Mouse (Mus musculus): ENCODE results near the gene B4galnt3.
"Not testable (repeated sequence)": the region's sequence is repeated elsewhere in the genome, so short reads cannot be mapped to it uniquely, and the experiment has no call there.

Gene B4galnt3

GRCm38 (mm10) chr6:120294056-120294784 is at the start of gene B4galnt3, which contains the start of gene D330020A13Rik:
TSS of gene B4galnt3 (minus strand) at chr6:120294559.
TSS of gene D330020A13Rik (plus strand) at chr6:120294364.
- no peak for DNase-seq

- DNase-seq = no peak
These were observed 49.6 kb upstream of the B4galnt3 start for GRCm38 (mm10) chr6:120343992-120344391.

GRCm38 (mm10) chr6:120332351-120332750 is 38.0 kb upstream of the B4galnt3 start:
- DNase-seq = no peak

GRCm38 (mm10) chr6:120324295-120324927 is 30.1 kb upstream of the B4galnt3 start:
- DNase-seq = peak; percentile 71

- DNase-seq = no peak
These were observed 26.0 kb upstream of the B4galnt3 start for GRCm38 (mm10) chr6:120320369-120320768.

- no peak for DNase-seq
These were observed 24.8 kb upstream of the B4galnt3 start for GRCm38 (mm10) chr6:120319129-120319528.

- DNase-seq = no peak
These were observed 24.1 kb upstream of the B4galnt3 start for GRCm38 (mm10) chr6:120318303-120318940.

GRCm38 (mm10) chr6:120312443-120312842 is 18.1 kb upstream of the B4galnt3 start:
- DNase-seq = no peak

- no peak for DNase-seq
These were observed 15.4 kb upstream of the B4galnt3 start for GRCm38 (mm10) chr6:120309787-120310186.

GRCm38 (mm10) chr6:120309338-120309737 is 15.0 kb upstream of the B4galnt3 start:
- DNase-seq = no peak

GRCm38 (mm10) chr6:120306859-120307594 is 12.7 kb upstream of the B4galnt3 start:
- DNase-seq = no peak

- no peak for DNase-seq
These were observed 8.5 kb upstream of the B4galnt3 start for GRCm38 (mm10) chr6:120302755-120303316.

GRCm38 (mm10) chr6:120301137-120301536 is 6.8 kb upstream of the B4galnt3 start:
- DNase-seq = peak; percentile 9

- not testable (repeated sequence) for DNase-seq
These were observed 2.2 kb upstream of the B4galnt3 start for GRCm38 (mm10) chr6:120296589-120296988.

GRCm38 (mm10) chr6:120294785-120295133 is 400 bp upstream of the B4galnt3 start:
- peak; percentile 10 for DNase-seq

GRCm38 (mm10) chr6:120291396-120292009 is 2.9 kb downstream of the B4galnt3 start:
- DNase-seq = no peak

GRCm38 (mm10) chr6:120289430-120289829 is 4.9 kb downstream of the B4galnt3 start:
- no peak for DNase-seq

- no peak for DNase-seq
These were observed 5.8 kb downstream of the B4galnt3 start for GRCm38 (mm10) chr6:120288541-120288940.

- no peak for DNase-seq
These were observed 7.1 kb downstream of the B4galnt3 start for GRCm38 (mm10) chr6:120287279-120287678.

- DNase-seq = no peak
These were observed 17.4 kb downstream of the B4galnt3 start for GRCm38 (mm10) chr6:120276874-120277449.

- DNase-seq = no peak
These were observed 19.1 kb downstream of the B4galnt3 start for GRCm38 (mm10) chr6:120275301-120275700.

GRCm38 (mm10) chr6:120274887-120275286 is 19.5 kb downstream of the B4galnt3 start:
- DNase-seq = no peak
